Mouse (Mus musculus): ENCODE measurements around the gene Defa23. TPM values are rescaled to one million over a fixed set of nuclear protein-coding genes. Genes with fewer than 3 reads are reported as not detected.
"Not testable (repeated sequence)": the region's sequence is repeated elsewhere in the genome, so short reads cannot be mapped to it uniquely, and the experiment has no call there.

The Defa23 gene
- not detected in 2 replicates for polyA plus RNA-seq (2016; fragmentation: Nextera tagmentation; extraction: Ambion mirVana)

- H3K36me3 ChIP-seq; H3K27ac ChIP-seq; H3K9me3 ChIP-seq (replicated peaks); DNase-seq (ENCODE audit: low spot score); H3K4me3 ChIP-seq; H3K27me3 ChIP-seq (ENCODE audit: low read depth, poor library complexity, severe bottlenecking); H3K4me1 ChIP-seq: not testable (repeated sequence)
- WGBS: no CpG with 5 or more reads among the region's 1 CpGs
Observed at GRCm38 (mm10) chr8:21054747-21055146, at the start of gene Defa23. TSS of gene Defa23 (plus strand) at chr8:21055047.

- H3K36me3 ChIP-seq: no peaks in the 10 kb centered on the region
- H3K4me3 ChIP-seq: no peak overlapping the region
- H3K9me3 ChIP-seq (replicated peaks): no peaks in the 10 kb centered on the region
- 41% methylated on average over 1 of the region's 1 CpGs for WGBS
- no peaks in the 10 kb centered on the region for H3K27me3 ChIP-seq (ENCODE audit: low read depth, poor library complexity, severe bottlenecking)
- no peak for DNase-seq (ENCODE audit: low spot score)
- no peak overlapping the region for H3K27ac ChIP-seq
- no peaks in the 10 kb centered on the region for H3K4me1 ChIP-seq
Observed at GRCm38 (mm10) chr8:21006801-21007200, 48.0 kb upstream of the Defa23 start.

GRCm38 (mm10) chr8:21008578-21008977, 46.3 kb upstream of the Defa23 start:
- not testable (repeated sequence) for H3K27me3 ChIP-seq (ENCODE audit: low read depth, poor library complexity, severe bottlenecking); H3K4me3 ChIP-seq; H3K36me3 ChIP-seq; H3K4me1 ChIP-seq; DNase-seq (ENCODE audit: low spot score); H3K9me3 ChIP-seq (replicated peaks); H3K27ac ChIP-seq
- 47% methylated on average over 6 of the region's 6 CpGs for WGBS

GRCm38 (mm10) chr8:21010548-21010947, 44.3 kb upstream of the Defa23 start:
- H3K9me3 ChIP-seq (replicated peaks); H3K27ac ChIP-seq; H3K4me1 ChIP-seq; H3K27me3 ChIP-seq (ENCODE audit: low read depth, poor library complexity, severe bottlenecking); H3K4me3 ChIP-seq; DNase-seq (ENCODE audit: low spot score); H3K36me3 ChIP-seq: not testable (repeated sequence)
- 78% methylated on average over 1 of the region's 1 CpGs for WGBS

- H3K36me3 ChIP-seq; H3K4me1 ChIP-seq; H3K27ac ChIP-seq; H3K27me3 ChIP-seq (ENCODE audit: low read depth, poor library complexity, severe bottlenecking); H3K4me3 ChIP-seq; DNase-seq (ENCODE audit: low spot score); H3K9me3 ChIP-seq (replicated peaks): not testable (repeated sequence)
- no CpG with 5 or more reads among the region's 1 CpGs for WGBS
Observed at GRCm38 (mm10) chr8:21025245-21025644, 29.6 kb upstream of the Defa23 start, which contains the start of gene Defa21. TSS of gene Defa21 (plus strand) at chr8:21025545.

GRCm38 (mm10) chr8:21064738-21065137, 9.9 kb downstream of the Defa23 start, which contains the start of gene Defa35:
TSS of gene Defa35 (plus strand) at chr8:21065038.
- H3K9me3 ChIP-seq (replicated peaks): not testable (repeated sequence)
- 88% methylated on average over 1 of the region's 1 CpGs for WGBS

GRCm38 (mm10) chr8:21084142-21084541, 29.3 kb downstream of the Defa23 start, which contains the start of gene Defa25:
TSS of gene Defa25 (plus strand) at chr8:21084442.
- not testable (repeated sequence) for H3K27ac ChIP-seq; H3K4me1 ChIP-seq; DNase-seq (ENCODE audit: low spot score); H3K36me3 ChIP-seq; H3K27me3 ChIP-seq (ENCODE audit: low read depth, poor library complexity, severe bottlenecking); H3K9me3 ChIP-seq (replicated peaks); H3K4me3 ChIP-seq

More at GRCm38 (mm10) chr8:21064738-21065137, 9.9 kb downstream of the Defa23 start, which contains the start of gene Defa35:
- not testable (repeated sequence) for H3K27ac ChIP-seq; H3K4me1 ChIP-seq; H3K36me3 ChIP-seq; DNase-seq (ENCODE audit: low spot score); H3K27me3 ChIP-seq (ENCODE audit: low read depth, poor library complexity, severe bottlenecking); H3K4me3 ChIP-seq

- no peaks in the 10 kb centered on the region for H3K9me3 ChIP-seq (replicated peaks)
- no peaks in the 10 kb centered on the region for H3K4me1 ChIP-seq
- no peak for DNase-seq (ENCODE audit: low spot score)
- WGBS: 39% methylated on average over 4 of the region's 4 CpGs
- H3K4me3 ChIP-seq: no peak overlapping the region
- no peak overlapping the region for H3K27ac ChIP-seq
- H3K27me3 ChIP-seq (ENCODE audit: low read depth, poor library complexity, severe bottlenecking): no peaks in the 10 kb centered on the region
- no peaks in the 10 kb centered on the region for H3K36me3 ChIP-seq
Observed at GRCm38 (mm10) chr8:21093106-21093505, 38.3 kb downstream of the Defa23 start.

GRCm38 (mm10) chr8:21095950-21096349, 41.1 kb downstream of the Defa23 start, which contains the start of gene Gm14851:
TSS of gene Gm14851 (minus strand) at chr8:21096050.
- not testable (repeated sequence) for H3K9me3 ChIP-seq (replicated peaks); H3K36me3 ChIP-seq; H3K27ac ChIP-seq; DNase-seq (ENCODE audit: low spot score); H3K4me1 ChIP-seq; H3K27me3 ChIP-seq (ENCODE audit: low read depth, poor library complexity, severe bottlenecking); H3K4me3 ChIP-seq
- no CpG with 5 or more reads among the region's 2 CpGs for WGBS

Other genes starting within 250 kb of the Defa23 start
- not detected in 2 replicates for gene Defb33, start 162.4 kb upstream of the Defa23 start, polyA plus RNA-seq (2016; fragmentation: Nextera tagmentation; extraction: Ambion mirVana)
- not detected in 2 replicates for gene Gm15056, start 152.4 kb upstream of the Defa23 start, polyA plus RNA-seq (2016; fragmentation: Nextera tagmentation; extraction: Ambion mirVana)
- gene Gm6040, start 133.0 kb upstream of the Defa23 start, polyA plus RNA-seq (2016; fragmentation: Nextera tagmentation; extraction: Ambion mirVana): not detected in 2 replicates
- not detected in 2 replicates for gene AY761185, start 110.3 kb upstream of the Defa23 start, polyA plus RNA-seq (2016; fragmentation: Nextera tagmentation; extraction: Ambion mirVana)
- not detected in 2 replicates for gene Defa21, start 29.5 kb upstream of the Defa23 start, polyA plus RNA-seq (2016; fragmentation: Nextera tagmentation; extraction: Ambion mirVana)
- not detected in 2 replicates for gene Defa35, start 10.0 kb downstream of the Defa23 start, polyA plus RNA-seq (2016; fragmentation: Nextera tagmentation; extraction: Ambion mirVana)
- not detected in 2 replicates for gene Defa25, start 29.4 kb downstream of the Defa23 start, polyA plus RNA-seq (2016; fragmentation: Nextera tagmentation; extraction: Ambion mirVana)
- not detected in 2 replicates for gene Gm14851, start 41.0 kb downstream of the Defa23 start, polyA plus RNA-seq (2016; fragmentation: Nextera tagmentation; extraction: Ambion mirVana)
- gene Defa30, start 79.6 kb downstream of the Defa23 start, polyA plus RNA-seq (2016; fragmentation: Nextera tagmentation; extraction: Ambion mirVana): not detected in 2 replicates
- not detected in 2 replicates for gene Defa22, start 107.2 kb downstream of the Defa23 start, polyA plus RNA-seq (2016; fragmentation: Nextera tagmentation; extraction: Ambion mirVana)
- gene Defa31, start 136.6 kb downstream of the Defa23 start, polyA plus RNA-seq (2016; fragmentation: Nextera tagmentation; extraction: Ambion mirVana): not detected in 2 replicates
- gene Gm15293, start 146.5 kb downstream of the Defa23 start, polyA plus RNA-seq (2016; fragmentation: Nextera tagmentation; extraction: Ambion mirVana): not detected in 2 replicates
- not detected in 2 replicates for gene Gm15292, start 194.7 kb downstream of the Defa23 start, polyA plus RNA-seq (2016; fragmentation: Nextera tagmentation; extraction: Ambion mirVana)

All from limb, embryonic 10.5 days (tissue).